Mouse (Mus musculus) liver, adult 2 months (tissue): ENCODE measurements at regions not wholly inside any gene's neighbourhood (a gene's known extent, or its start where the extent isn't known, plus 50 kb on each side); places are given as distances from the start of the nearest gene placed in this dataset.

Source experiments
- CTCF ChIP-seq: fragments of 200-500 bp; IDR thresholded peaks from 2 replicates; pipeline ENCODE4 v1.5.1; 2011; ENCODE audit warnings: low read depth, low read length, control low read depth
- POLR2A ChIP-seq: fragments of 200-500 bp; IDR thresholded peaks from 2 replicates; pipeline ENCODE4 v1.6.1; 2011; ENCODE audit warnings: low read length, control low read depth; ENCODE audit not compliant: insufficient read depth; ENCODE audit errors: extremely low read depth

DNA sequence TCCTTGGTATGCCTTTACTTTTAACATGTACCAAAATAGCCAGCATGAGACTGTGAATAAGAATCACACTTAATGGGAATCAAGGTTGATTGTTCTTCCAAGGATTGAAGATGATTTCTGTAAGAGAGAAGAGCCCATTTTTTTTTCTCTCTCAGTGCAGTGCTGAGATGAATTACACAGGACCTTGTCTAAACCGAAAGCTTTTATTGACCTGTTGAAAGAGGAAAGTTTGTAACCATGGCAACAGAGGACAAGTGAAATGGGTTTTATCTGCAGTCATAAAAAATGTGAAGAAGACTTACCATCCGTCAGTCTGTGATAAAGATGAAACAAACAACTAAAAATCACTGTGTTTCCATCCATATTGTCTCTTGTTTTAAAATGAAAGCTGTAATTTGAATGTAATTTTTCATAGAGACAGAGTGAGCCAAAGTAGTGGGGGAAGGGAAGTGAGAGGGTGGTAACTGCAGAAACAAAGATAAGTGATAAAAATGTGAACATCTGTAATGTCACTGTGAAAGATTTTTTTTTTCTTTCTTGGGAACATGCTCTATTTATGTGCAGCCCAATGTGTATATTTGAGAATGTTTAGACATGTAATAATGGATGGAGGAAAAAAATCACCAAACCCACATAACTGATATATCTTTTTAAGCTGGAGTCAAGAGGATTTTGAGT is 661.9 kb downstream of the Basp1 start:
- no peak for TF ChIP-seq POLR2A
- no peak for TF ChIP-seq CTCF
